In genomic region chr2:61804841-61805540, GRCm38 (mm10) we compare ENCODE assay signal across 10 mouse cellular contexts. TPM values are rescaled to one million over a fixed set of nuclear protein-coding genes. Genes with fewer than 3 reads are reported as not detected.
DNase-seq lines count a peak whose midpoint lies in the region; ATAC-seq and TF ChIP-seq lines count a peak whose summit lies in the region.
"Had no signal": no experiment of that assay in that cellular context is flagged by ENCODE, and none has a peak within 500 bp of the region (broad histone marks: within the 10 kb centered on the region; RNA-seq: fewer than 3 reads in every experiment).

No protein-coding gene starts in this region.

- H3K4me1 ChIP-seq in cerebellum, adult 2 months (ENCODE audit: control insufficient read depth, insufficient read depth, low read length) = peaks cover 5% of the 10 kb centered on the region
- H3K4me1 ChIP-seq in lung, postnatal 0 days (ENCODE audit: insufficient read depth, low read depth, low read length) = 0 out of 2 replicates have a peak, but pooled peaks cover 4% of the 10 kb centered on the region
- no peaks in the 10 kb centered on the region for H3K4me1 ChIP-seq in forebrain, postnatal 0 days (ENCODE audit: insufficient read depth)
- peaks cover 34% of the 10 kb centered on the region for H3K4me1 ChIP-seq in limb, embryonic 10.5 days

- no peaks in the 10 kb centered on the region for H3K9me3 ChIP-seq in lung, postnatal 0 days (ENCODE audit: low read length)
- no peaks in the 10 kb centered on the region for H3K9me3 ChIP-seq in forebrain, postnatal 0 days (ENCODE audit: low read length)
- no peaks in the 10 kb centered on the region for H3K9me3 ChIP-seq in limb, embryonic 10.5 days (replicated peaks)

- no peak for TF ChIP-seq POLR2A in cerebellum, adult 2 months (IDR thresholded peaks at IDR 0.05; ENCODE audit: borderline replicate concordance, insufficient read depth, low read length)

- no peak overlapping the region for H3K4me2 ChIP-seq in lung, postnatal 0 days (replicated peaks; ENCODE audit: low read depth, low read length)
- H3K4me2 ChIP-seq in forebrain, postnatal 0 days (ENCODE audit: low read depth) = peak overlapping the region; percentile 81

- H3K36me3 ChIP-seq in lung, postnatal 0 days (ENCODE audit: insufficient read depth, low read length) = no peaks in the 10 kb centered on the region
- H3K36me3 ChIP-seq in forebrain, postnatal 0 days (ENCODE audit: insufficient read depth) = no peaks in the 10 kb centered on the region
- peaks cover 6% of the 10 kb centered on the region; the same call in 1 of the 2 replicates for H3K36me3 ChIP-seq in limb, embryonic 10.5 days

- TF ChIP-seq EP300 in lung, postnatal 0 days (IDR thresholded peaks at IDR 0.05) = no peak

- 3% methylated on average over 39 of the region's 39 CpGs for WGBS in cerebellum, adult 2 months
- 2% methylated on average over 39 of the region's 39 CpGs for WGBS in lung, postnatal 0 days
- 3% methylated on average over 39 of the region's 39 CpGs for WGBS in forebrain, postnatal 0 days
- WGBS in limb, embryonic 10.5 days = under 1% methylated on average over 39 of the region's 39 CpGs

- no peak for ATAC-seq in cerebellum, adult (ENCODE audit: insufficient number of reproducible peaks, low FRiP score, low TSS enrichment)
- peak; percentile 23; the same call in 1 of the 2 replicates for ATAC-seq in lung, postnatal 0 days
- ATAC-seq in forebrain, postnatal 0 days = peak; percentile 21

- H3K4me3 ChIP-seq in cerebellum, adult 2 months (replicated peaks; ENCODE audit: insufficient read depth, low read depth, low read length) = peak overlapping the region; percentile 47
- H3K4me3 ChIP-seq in lung, postnatal 0 days (ENCODE audit: low read depth, low read length) = peak overlapping the region; percentile 5; the same call in 1 of the 2 replicates
- H3K4me3 ChIP-seq in forebrain, postnatal 0 days (ENCODE audit: low read depth, low read length) = peak overlapping the region; percentile 48
- peak overlapping the region; percentile 22; the same call in 1 of the 2 replicates for H3K4me3 ChIP-seq in limb, embryonic 10.5 days
- H3K4me3 ChIP-seq: erythroblast, embryonic 14.5 days had no signal

- no peak for TF ChIP-seq CTCF in cerebellum, adult 2 months (IDR thresholded peaks at IDR 0.05; ENCODE audit: borderline replicate concordance, insufficient read depth, low read depth, low read length)
- TF ChIP-seq CTCF in lung, postnatal 0 days (IDR thresholded peaks at IDR 0.05) = no peak
- no peak for TF ChIP-seq CTCF in forebrain, postnatal 0 days (IDR thresholded peaks at IDR 0.05; ENCODE audit: low read depth)

- H3K27me3 ChIP-seq in cerebellum, adult 2 months (ENCODE audit: control insufficient read depth, insufficient read depth, low read length) = peaks cover 3% of the 10 kb centered on the region; the same call in 1 of the 2 replicates
- H3K27me3 ChIP-seq in lung, postnatal 0 days (replicated peaks; ENCODE audit: insufficient read depth, low read length) = peaks cover 53% of the 10 kb centered on the region
- peaks cover 10% of the 10 kb centered on the region; the same call in 1 of the 2 replicates for H3K27me3 ChIP-seq in forebrain, postnatal 0 days (ENCODE audit: insufficient read depth, low read length)
- H3K27me3 ChIP-seq in limb, embryonic 10.5 days (ENCODE audit: low read depth, poor library complexity, severe bottlenecking) = peaks cover 89% of the 10 kb centered on the region

- peak; percentile 21 to 52 for DNase-seq in cerebellum, adult 2 months
- DNase-seq in lung, postnatal 0 days (ENCODE audit: low spot score) = no peak
- DNase-seq in lung, postnatal 36 days = no peak
- DNase-seq in forebrain, postnatal 0 days = no peak
- peak; percentile 73 for DNase-seq in limb, embryonic 10.5 days (ENCODE audit: low spot score)
- DNase-seq in retina, embryonic 14.5 days (ENCODE audit: low spot score) = peak; percentile 61
- DNase-seq in urinary bladder, postnatal 14 days (ENCODE audit: low spot score) = no peak

- H3K9ac ChIP-seq in lung, postnatal 0 days (replicated peaks; ENCODE audit: low read depth) = no peak overlapping the region
- peak overlapping the region; percentile 82 for H3K9ac ChIP-seq in forebrain, postnatal 0 days

- H3K27ac ChIP-seq in cerebellum, adult 2 months (ENCODE audit: insufficient read depth, low read length) = no peak overlapping the region
- no peak overlapping the region for H3K27ac ChIP-seq in lung, postnatal 0 days (ENCODE audit: low read length)
- H3K27ac ChIP-seq in forebrain, postnatal 0 days (ENCODE audit: low read depth, low read length) = peak overlapping the region; percentile 93
- H3K27ac ChIP-seq in limb, embryonic 10.5 days = no peak overlapping the region
- H3K27ac ChIP-seq: macrophage had no signal

RNA-seq across cellular contexts. Expression of gene Tbr1, which starts 2.3 kb away (rescaled TPM):
- polyA plus RNA-seq in cerebellum, adult 2 months (2012; rRNA removed) = 0.39 and 0.57 TPM in 2 replicates
- polyA plus RNA-seq in lung, postnatal 0 days (2015; fragmentation: Nextera tagmentation; extraction: Ambion mirVana) = 0.02 TPM in 1 of 2 replicates, not detected in the other
- 38.0 and 43.2 TPM in 2 replicates for total RNA-seq in forebrain, postnatal 0 days (2014; rRNA removed)
- 26.7 and 28.8 TPM in 2 replicates for polyA plus RNA-seq in forebrain, postnatal 0 days (2015; fragmentation: Nextera tagmentation; extraction: Ambion mirVana)
- polyA plus RNA-seq in limb, embryonic 10.5 days (2016; fragmentation: Nextera tagmentation; extraction: Ambion mirVana) = 0.04 and 0.10 TPM in 2 replicates
- polyA plus RNA-seq: erythroblast, embryonic 14.5 days; macrophage had no signal

Comparison
In these comparisons a context has a peak if more than half of its experiments do, and no peak if none do; other contexts are left out.
1. DNase-seq: peak in cerebellum, adult 2 months (2 of 2), limb, embryonic 10.5 days (single experiment) and retina, embryonic 14.5 days (single experiment); none in lung, postnatal 0 days (single experiment), lung, postnatal 36 days (single experiment), forebrain, postnatal 0 days (single experiment) and urinary bladder, postnatal 14 days (single experiment).
2. RNA of gene Tbr1, which starts 2.3 kb away (polyA plus RNA-seq): 26.7 to 28.8 TPM in forebrain, postnatal 0 days; 0.39 to 0.57 TPM in cerebellum, adult 2 months, 0.04 to 0.10 TPM in limb, embryonic 10.5 days and 0.02 TPM in lung, postnatal 0 days; every median in the first group is over 10 times any median in the second.
3. Peak in every context shown above with its lines, with median percentiles within 50 percentile points of each other: H3K4me3 ChIP-seq.